Mouse (Mus musculus) liver, embryonic 12.5 days (tissue): ENCODE measurements around the gene Lemd2. TPM values are rescaled to one million over a fixed set of nuclear protein-coding genes. Genes with fewer than 3 reads are reported as not detected.

ENCODE experiments used
- ATAC-seq: fragments of 200-750 bp; cut with Nextera tagmentation; 2 replicates; pipeline ENCODE4 v1.8.0; 2017; ENCODE audit warnings: moderate number of reproducible peaks, mild to moderate bottlenecking, moderate library complexity
- H3K27ac ChIP-seq: fragments of 300-500 bp; sonication (generic); 2 replicates; pipeline ENCODE4 v1.5.1; 2016; ENCODE audit warnings: mild to moderate bottlenecking
- H3K27me3 ChIP-seq: fragments of 300-500 bp; sonication (generic); replicated peaks from 2 replicates; pipeline ENCODE4 v1.6.1; 2016; ENCODE audit warnings: mild to moderate bottlenecking, moderate library complexity
- H3K36me3 ChIP-seq: fragments of 300-500 bp; sonication (generic); 2 replicates; pipeline ENCODE4 v1.6.1; 2016; ENCODE audit warnings: mild to moderate bottlenecking, moderate library complexity
- H3K4me1 ChIP-seq: fragments of 300-500 bp; sonication (generic); 2 replicates; pipeline ENCODE4 v1.6.1; 2016
- H3K4me2 ChIP-seq: fragments of 300-500 bp; sonication (generic); 2 replicates; pipeline ENCODE4 v1.6.1; 2016; ENCODE audit warnings: mild to moderate bottlenecking, moderate library complexity
- H3K4me3 ChIP-seq: fragments of 300-500 bp; sonication (generic); 2 replicates; pipeline ENCODE4 v1.5.1; 2016; ENCODE audit warnings: mild to moderate bottlenecking, moderate library complexity
- H3K9ac ChIP-seq: fragments of 300-500 bp; sonication (generic); 2 replicates; pipeline ENCODE4 v1.6.1; 2016; ENCODE audit warnings: mild to moderate bottlenecking, moderate library complexity
- H3K9me3 ChIP-seq: fragments of 300-500 bp; sonication (generic); replicated peaks from 2 replicates; pipeline ENCODE4 v1.6.1; 2016; ENCODE audit warnings: mild to moderate bottlenecking, moderate library complexity
- WGBS: fragments of 180-500 bp; shearing (Covaris S2); methylation state at CpG from one replicate; pipeline ENCODE4 v1.1.7; 2016; ENCODE audit not compliant: insufficient replicate concordance; 5-methylcytosine and 5-hydroxymethylcytosine counted together
- polyA plus RNA-seq: library from polyadenylated mRNA; unstranded; fragments of >200 nt; fragmentation: Nextera tagmentation; extraction: Ambion mirVana; gene quantifications from 2 replicates; pipeline ENCODE4 v1.2.1, GENCODE M21; 2016

Lemd2 gene
- 13.1 and 13.9 TPM in 2 replicates for polyA plus RNA-seq

DNA sequence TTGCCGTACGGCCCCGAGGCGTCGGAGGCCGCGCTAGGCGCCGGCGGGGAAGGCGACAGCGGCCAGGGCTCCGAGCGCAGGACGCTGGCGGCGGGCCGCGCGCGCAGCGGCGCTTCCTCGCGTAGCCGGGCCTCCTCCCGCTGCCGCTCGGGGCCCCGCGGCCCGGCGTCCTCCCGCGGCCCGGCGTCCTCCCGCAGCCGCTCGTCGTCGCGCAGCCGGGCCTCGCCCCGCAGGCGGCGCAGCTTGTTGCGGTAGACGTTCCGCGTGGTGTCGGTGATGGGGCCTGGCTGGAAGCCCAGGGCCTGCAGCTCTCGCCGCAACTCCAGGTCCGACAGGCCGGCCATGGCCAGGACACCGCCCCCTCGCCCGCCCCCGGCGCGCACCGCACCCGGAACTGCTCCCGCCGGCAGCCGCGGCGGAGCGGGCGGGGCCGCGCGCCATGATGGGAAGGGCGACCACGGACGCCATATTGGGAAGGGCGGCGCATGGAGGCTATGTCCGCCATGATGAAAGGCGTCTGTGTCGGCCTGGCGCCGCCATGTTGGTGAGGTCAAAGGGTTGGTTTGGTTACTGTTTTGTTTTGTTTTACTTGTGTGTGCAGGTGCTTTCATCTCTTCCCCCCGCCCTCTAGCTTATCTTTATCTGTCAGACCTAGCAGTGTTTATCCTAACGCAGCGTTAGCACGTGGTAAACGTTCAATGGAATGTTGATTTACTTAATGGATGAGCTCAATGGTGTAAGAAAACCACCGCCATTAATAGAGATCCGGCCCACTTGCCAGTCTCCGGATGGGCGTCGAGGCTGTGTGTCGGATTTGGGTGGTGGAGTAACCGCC is at the start of gene Lemd2:
Gene Lemd2, minus strand, starts transcription at position 395 of the 835 bp plus-strand sequence.
- peak; percentile 91 for ATAC-seq
- Histone ChIP-seq H3K27ac (peak within 1 kb of the TSS; percentile 94), H3K4me2 (peak within 1 kb of the TSS; percentile 98), H3K4me3 (peak within 1 kb of the TSS; percentile 95), H3K9me3 (peaks cover 4% of the 10 kb centered on the region; the same call in 1 of the 2 replicates), H3K9ac (peak within 1 kb of the TSS; percentile 99), H3K4me1 (peaks cover 50% of the 10 kb centered on the region), H3K27me3 (peaks cover 8% of the 10 kb centered on the region; the same call in 1 of the 2 replicates), H3K36me3 (peaks cover 34% of the 10 kb centered on the region)
- WGBS = 3% methylated on average over 71 of the region's 97 CpGs

DNA sequence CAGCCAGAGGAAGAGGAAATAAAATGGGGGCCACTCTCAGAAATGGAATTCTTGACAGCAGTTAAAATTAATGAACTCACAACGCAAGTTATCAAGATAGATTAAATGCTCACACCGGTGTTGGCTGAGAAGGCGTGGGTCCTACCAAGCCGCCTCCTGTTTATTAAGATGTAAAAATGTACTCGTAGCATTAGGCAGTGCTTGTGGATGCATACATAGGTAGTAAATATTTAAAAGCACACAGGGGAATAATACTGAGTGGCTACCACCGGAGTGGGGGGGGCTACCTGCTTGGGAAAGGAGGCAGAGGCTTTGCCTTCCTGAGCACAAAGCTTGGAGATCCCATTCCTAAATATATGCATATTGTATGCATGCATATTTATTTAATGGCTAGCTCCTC is 46.9 kb upstream of the Lemd2 start:
- Histone ChIP-seq H3K27me3 (peaks cover 5% of the 10 kb centered on the region; the same call in 1 of the 2 replicates), H3K4me3 (no peak overlapping the region), H3K9ac (no peak overlapping the region), H3K4me2 (no peak overlapping the region), H3K27ac (no peak overlapping the region), H3K4me1 (no peaks in the 10 kb centered on the region), H3K36me3 (no peaks in the 10 kb centered on the region), H3K9me3 (no peaks in the 10 kb centered on the region)
- WGBS = 69% methylated on average over 6 of the region's 6 CpGs
- ATAC-seq = no peak

GRCm38 (mm10) chr17:27250461-27250860 is 46.2 kb upstream of the Lemd2 start:
- 12% methylated on average over 4 of the region's 4 CpGs for WGBS
- Histone ChIP-seq H3K4me1 (no peaks in the 10 kb centered on the region), H3K4me2 (no peak overlapping the region), H3K36me3 (no peaks in the 10 kb centered on the region), H3K4me3 (no peak overlapping the region), H3K9me3 (no peaks in the 10 kb centered on the region), H3K27me3 (no peaks in the 10 kb centered on the region; the same call in 1 of the 2 replicates), H3K27ac (no peak overlapping the region), H3K9ac (no peak overlapping the region)
- ATAC-seq = no peak

- Histone ChIP-seq H3K27ac (no peak overlapping the region), H3K4me2 (no peak overlapping the region), H3K9me3 (no peaks in the 10 kb centered on the region), H3K27me3 (no peaks in the 10 kb centered on the region; the same call in 1 of the 2 replicates), H3K4me3 (no peak overlapping the region), H3K36me3 (no peaks in the 10 kb centered on the region), H3K9ac (no peak overlapping the region), H3K4me1 (no peaks in the 10 kb centered on the region)
- ATAC-seq = no peak
- WGBS = 66% methylated on average over 3 of the region's 3 CpGs
These were observed 44.8 kb upstream of the Lemd2 start for GRCm38 (mm10) chr17:27249073-27249472.

DNA sequence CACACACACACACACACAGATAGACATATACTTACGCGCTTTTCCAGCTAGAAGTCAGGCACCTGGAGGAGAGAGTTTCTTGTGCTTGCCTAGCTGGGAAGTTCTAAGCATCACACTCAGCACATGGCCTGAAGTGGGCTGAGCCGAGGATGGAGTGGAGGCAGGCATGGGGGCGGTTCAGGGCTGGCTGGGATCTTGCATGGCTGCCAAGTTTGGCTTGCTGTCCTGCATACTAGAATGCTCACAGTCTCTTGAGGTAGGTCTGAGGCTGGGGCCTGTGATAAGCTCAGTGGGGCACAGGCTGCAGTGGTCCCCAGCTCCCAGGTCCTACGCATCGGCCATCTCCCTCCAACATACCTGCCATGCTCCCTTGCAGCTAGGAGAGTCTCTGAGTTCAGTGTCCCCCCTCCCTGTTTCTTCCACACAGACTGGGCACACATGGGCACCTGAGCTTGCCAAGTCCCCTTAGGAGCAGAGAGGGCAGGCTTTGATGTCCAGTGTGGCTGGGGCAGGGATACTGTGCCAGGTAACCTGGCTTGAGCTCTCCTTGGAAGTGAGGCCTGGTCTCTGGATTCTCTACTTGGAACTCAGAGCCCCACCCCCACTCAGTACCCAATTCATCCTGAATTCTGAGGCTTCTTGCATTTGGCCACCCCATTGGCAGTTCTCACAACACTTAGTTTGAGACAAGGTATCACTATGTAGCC is 43.6 kb upstream of the Lemd2 start:
- no peak for ATAC-seq
- no peaks in the 10 kb centered on the region for H3K36me3 ChIP-seq
- H3K9ac ChIP-seq = no peak overlapping the region
- 80% methylated on average over 6 of the region's 6 CpGs for WGBS
- H3K4me3 ChIP-seq = no peak overlapping the region
- no peaks in the 10 kb centered on the region for H3K9me3 ChIP-seq
- no peak overlapping the region for H3K27ac ChIP-seq
- H3K27me3 ChIP-seq = no peaks in the 10 kb centered on the region; the same call in 1 of the 2 replicates
- no peak overlapping the region for H3K4me2 ChIP-seq
- no peaks in the 10 kb centered on the region for H3K4me1 ChIP-seq

DNA sequence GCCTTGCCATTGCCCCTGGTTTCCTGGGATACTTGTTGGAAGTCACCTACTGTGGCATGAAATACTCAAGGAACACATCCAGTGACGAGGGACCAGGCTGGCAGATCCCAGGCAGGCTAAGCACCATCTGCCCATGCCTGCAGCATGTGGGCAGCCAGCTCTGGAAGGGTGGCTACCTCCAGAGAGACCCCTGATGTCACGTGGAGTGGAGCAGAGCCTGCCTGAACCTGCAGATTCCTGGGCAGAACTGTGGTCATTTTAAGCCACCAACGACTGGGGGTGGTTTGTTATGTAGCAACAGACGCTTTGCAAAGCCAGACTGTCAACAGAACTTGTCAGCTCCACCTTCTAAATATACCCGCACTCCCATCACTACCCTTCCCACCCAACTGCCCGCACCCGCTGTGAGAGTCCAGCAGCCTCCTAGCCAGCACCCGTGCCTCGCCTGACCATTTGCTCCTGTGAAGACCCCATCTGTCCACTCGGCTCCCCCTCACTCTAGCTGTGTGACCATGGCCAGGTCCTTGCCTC is 41.6 kb upstream of the Lemd2 start:
- no peaks in the 10 kb centered on the region for H3K4me1 ChIP-seq
- H3K36me3 ChIP-seq = no peaks in the 10 kb centered on the region
- H3K4me3 ChIP-seq = no peak overlapping the region
- no peaks in the 10 kb centered on the region for H3K9me3 ChIP-seq
- H3K4me2 ChIP-seq = no peak overlapping the region
- H3K27me3 ChIP-seq = peaks cover 7% of the 10 kb centered on the region; the same call in 1 of the 2 replicates
- no peak overlapping the region for H3K27ac ChIP-seq
- no peak for ATAC-seq
- WGBS = 55% methylated on average over 10 of the region's 10 CpGs
- no peak overlapping the region for H3K9ac ChIP-seq

GRCm38 (mm10) chr17:27244912-27245311 is 40.6 kb upstream of the Lemd2 start:
- H3K9me3 ChIP-seq = no peaks in the 10 kb centered on the region
- no peak overlapping the region for H3K4me2 ChIP-seq
- ATAC-seq = no peak
- H3K36me3 ChIP-seq = no peaks in the 10 kb centered on the region
- H3K4me3 ChIP-seq = no peak overlapping the region
- H3K4me1 ChIP-seq = no peaks in the 10 kb centered on the region
- no peak overlapping the region for H3K27ac ChIP-seq
- H3K27me3 ChIP-seq = peaks cover 15% of the 10 kb centered on the region; the same call in 1 of the 2 replicates
- H3K9ac ChIP-seq = no peak overlapping the region
- 50% methylated on average over 4 of the region's 4 CpGs for WGBS

DNA sequence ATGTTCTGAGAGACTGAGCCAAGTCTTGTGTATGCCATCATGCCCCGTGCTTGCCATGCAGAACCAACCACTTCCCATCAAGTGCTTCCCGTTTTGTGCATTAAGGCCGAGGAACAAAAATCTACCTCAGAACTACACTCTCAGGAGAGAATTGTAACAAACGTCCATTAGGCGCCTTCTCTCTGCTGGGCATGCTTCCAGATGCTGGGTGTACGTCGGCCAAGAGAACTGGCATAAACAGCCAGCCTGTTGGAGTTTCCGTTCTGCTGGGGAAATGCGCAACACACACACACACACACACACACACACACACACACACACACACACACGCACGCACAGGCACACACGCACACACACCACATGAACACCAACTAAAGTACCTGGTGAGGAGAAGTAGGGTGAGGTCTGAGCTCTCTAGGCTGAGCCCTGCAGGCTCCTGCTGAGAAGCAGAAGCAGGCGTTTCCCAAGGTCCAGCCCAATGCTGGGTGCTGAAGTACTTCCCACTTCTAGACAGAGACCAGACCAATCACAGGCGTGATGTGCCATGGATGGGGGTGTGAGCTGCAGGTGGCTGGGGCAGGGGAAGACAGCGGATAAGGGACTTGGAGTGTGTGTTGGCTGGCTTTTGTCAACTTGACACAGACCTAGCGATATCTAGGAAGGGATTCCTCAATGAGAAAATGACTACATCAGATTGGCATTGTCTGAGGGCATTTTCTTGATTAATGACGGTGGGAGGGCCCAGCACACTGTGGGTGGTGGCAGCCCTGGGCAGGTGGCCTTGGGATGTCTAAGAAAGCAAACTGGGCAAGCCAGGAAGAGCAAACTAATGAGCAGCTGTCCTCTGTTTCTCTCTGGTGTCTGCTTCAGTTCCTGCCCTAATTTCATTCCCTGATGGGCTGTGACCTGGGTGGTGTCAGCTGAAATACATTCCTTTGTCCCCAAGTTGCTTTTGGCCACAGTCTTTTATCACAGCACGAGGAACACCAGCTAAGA is 38.2 kb upstream of the Lemd2 start:
- Histone ChIP-seq H3K27me3 (peaks cover 16% of the 10 kb centered on the region; the same call in 1 of the 2 replicates), H3K4me3 (no peak overlapping the region), H3K9ac (no peak overlapping the region), H3K27ac (no peak overlapping the region), H3K4me1 (no peaks in the 10 kb centered on the region), H3K9me3 (no peaks in the 10 kb centered on the region), H3K36me3 (no peaks in the 10 kb centered on the region), H3K4me2 (no peak overlapping the region)
- no peak for ATAC-seq
- WGBS = 55% methylated on average over 18 of the region's 18 CpGs

- Histone ChIP-seq H3K36me3 (no peaks in the 10 kb centered on the region), H3K9ac (no peak overlapping the region), H3K27me3 (peaks cover 27% of the 10 kb centered on the region; the same call in 1 of the 2 replicates), H3K4me3 (no peak overlapping the region), H3K4me2 (no peak overlapping the region), H3K9me3 (no peaks in the 10 kb centered on the region), H3K4me1 (no peaks in the 10 kb centered on the region), H3K27ac (no peak overlapping the region)
- ATAC-seq = no peak
- 40% methylated on average over 15 of the region's 15 CpGs for WGBS
These were observed 36.5 kb upstream of the Lemd2 start for GRCm38 (mm10) chr17:27240556-27241457.

DNA sequence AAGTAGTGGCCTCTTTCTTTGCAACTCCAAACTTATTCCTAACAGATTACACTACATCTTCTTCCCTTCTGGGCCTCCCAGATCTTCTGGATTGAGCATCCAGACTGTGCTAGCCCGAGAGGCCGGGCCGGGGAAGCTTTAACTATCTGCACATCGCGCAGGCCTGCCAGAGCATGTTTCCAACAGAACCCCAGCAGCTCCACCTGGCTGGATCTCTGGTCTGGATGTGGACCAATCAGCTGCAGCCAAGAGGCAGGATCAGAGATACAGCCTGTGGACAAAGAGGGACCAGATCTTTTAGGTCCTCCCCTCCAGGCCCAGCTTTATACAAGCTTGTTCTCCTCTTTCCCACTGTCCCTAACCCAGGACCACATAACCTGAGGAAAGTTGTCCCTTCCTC is 35.7 kb upstream of the Lemd2 start:
- Histone ChIP-seq H3K4me3 (no peak overlapping the region), H3K36me3 (no peaks in the 10 kb centered on the region), H3K4me1 (no peaks in the 10 kb centered on the region), H3K4me2 (no peak overlapping the region), H3K27ac (no peak overlapping the region), H3K9ac (no peak overlapping the region), H3K27me3 (peaks cover 27% of the 10 kb centered on the region; the same call in 1 of the 2 replicates), H3K9me3 (no peaks in the 10 kb centered on the region)
- ATAC-seq = no peak
- 82% methylated on average over 5 of the region's 5 CpGs for WGBS
